Mouse (Mus musculus) thymus, adult 18-20 months (tissue): Measurements from ENCODE around the gene Heatr5a.

ENCODE experiments used
- DNase-seq, 2 experiments: peaks; one replicate each; pipeline ENCODE4 v3.0.0; 2022; ENCODE audit warnings: mixed read lengths in 2 of 2

Heatr5a gene

GRCm38 (mm10) chr12:51970352-51971069 lies 610 bp downstream of the Heatr5a start:
- no peak for DNase-seq

GRCm38 (mm10) chr12:51969876-51970275 lies 1.2 kb downstream of the Heatr5a start:
- DNase-seq: no peak

DNA sequence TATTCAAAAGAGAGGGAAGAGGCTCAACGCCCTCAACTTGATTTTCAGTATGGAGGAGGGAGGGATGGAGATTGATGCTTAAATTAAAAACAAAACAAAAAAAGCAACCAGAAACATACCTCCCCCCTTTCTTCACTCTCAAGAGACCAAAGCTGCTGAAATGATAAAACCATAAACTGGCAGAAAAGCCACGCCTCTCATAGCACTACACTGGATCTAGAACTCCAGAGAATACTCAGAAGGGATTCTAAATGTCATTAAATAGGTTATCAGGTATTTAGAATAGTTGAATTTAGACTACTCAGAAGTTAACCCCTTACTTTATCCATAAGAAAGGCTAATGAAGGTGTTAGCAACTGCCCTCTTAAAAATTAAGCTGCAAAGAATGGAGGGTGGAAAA lies 2.0 kb downstream of the Heatr5a start:
- DNase-seq: no peak

DNA sequence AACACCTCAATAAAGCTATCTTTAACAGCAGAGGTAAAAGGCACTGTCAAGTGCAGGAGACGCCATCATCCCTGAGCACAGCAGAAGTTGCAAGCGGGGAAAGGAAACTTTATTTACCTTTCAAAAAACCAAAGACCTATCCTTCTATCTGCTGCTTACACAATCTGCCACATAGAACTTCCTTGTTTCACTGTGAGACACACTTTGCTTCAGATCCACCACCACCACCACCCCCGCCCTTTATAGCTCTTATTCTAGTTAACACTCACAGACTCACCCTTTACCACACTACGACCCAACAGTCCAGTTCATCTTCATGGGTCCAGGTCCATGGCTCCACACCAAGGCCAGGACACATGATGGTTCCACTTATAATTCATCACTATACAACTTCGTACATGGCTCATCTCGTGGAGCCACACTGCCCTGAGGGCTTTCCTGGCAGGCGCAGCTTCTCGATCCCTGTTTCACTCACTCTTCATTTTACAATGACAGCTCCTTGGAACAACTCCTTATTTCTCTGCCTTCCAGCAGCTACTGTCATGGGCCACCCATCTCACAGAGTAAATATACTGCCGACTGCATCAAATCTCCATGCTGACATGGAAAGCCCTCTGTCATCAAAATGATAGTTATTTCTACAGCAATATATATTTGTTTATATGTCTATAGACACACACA lies 3.1 kb downstream of the Heatr5a start:
- DNase-seq: no peak

DNA sequence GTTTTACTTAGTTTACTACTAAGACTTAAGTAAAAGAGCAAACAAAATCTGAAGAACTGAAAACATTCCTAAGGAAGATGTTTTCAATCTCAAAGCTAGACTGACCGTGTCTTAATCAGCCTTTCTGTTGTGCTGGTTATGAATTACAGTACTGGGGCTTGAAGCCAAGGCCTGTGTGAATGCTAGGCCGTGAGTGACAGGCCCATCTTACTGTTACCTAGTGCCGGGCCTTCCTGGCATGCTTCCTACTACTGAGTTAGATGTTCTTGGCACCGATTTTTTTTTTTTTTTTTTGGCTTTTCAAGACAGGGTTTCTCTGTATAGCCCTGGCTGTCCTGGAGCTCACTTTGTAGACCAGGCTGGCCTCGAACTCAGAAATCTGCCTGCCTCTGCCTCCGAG lies 13.5 kb downstream of the Heatr5a start:
- DNase-seq: no peak

DNA sequence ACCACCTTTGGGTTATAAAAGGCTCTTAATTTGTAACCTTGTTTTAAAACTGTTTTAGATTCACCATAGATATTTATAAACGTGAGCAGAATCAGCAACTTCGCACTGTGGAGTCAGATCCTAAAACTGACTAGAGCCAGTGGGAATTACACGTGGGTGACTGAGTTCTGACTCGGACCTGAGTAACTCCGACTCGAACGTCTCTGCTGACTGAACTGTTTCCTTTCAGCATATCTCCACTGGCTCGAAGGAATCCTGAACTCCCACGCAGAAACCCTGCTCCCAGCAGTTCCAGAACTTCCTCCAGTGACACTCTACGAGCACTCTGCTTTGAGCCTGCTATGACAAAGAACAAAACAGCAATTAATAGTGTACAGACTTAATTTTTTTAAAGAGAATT lies 18.8 kb downstream of the Heatr5a start:
- DNase-seq: no peak

- DNase-seq: no peak
Observed at GRCm38 (mm10) chr12:51947498-51947945, 23.6 kb downstream of the Heatr5a start.

DNA sequence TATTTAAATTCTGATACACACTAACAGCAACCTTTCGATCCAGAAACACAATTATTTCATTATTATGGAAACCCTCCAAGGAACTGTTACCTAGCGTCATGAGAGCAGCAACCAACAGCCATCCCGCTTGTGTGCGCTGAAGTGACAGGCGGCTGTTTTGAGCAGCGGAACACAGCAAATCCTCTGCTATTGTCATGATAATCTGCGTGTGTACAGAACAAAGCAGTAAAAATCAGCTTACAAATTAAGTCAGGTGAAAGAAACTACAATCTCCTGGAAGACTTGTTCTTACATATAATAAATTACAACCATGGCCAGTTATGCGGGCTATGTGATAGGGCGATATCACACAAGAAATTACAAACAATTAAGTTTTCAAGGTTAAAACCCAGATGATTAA lies 25.8 kb downstream of the Heatr5a start:
- DNase-seq: no peak

DNA sequence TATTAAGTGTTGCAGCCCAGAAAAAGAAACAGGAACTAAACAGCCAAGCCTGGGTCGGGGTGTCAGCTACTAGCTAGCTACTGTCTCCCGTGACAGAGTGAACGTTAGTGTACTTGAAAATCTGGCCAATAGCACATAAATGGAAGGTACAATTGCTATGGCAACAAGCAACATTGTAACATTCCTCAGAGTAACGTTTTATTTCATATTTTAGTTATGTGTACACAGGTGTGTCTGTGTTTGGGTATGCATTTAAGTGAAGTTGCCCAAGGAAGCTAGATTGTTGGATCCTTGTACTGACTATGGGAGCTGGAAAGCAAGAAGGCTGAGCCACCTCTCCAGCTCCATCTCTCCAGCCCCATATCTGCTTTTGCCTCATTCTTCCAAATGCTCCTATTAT lies 31.3 kb downstream of the Heatr5a start:
- DNase-seq: no peak

GRCm38 (mm10) chr12:51937938-51938337 lies 33.2 kb downstream of the Heatr5a start:
- no peak for DNase-seq

GRCm38 (mm10) chr12:51929630-51930029 lies 41.5 kb downstream of the Heatr5a start:
- no peak for DNase-seq

DNA sequence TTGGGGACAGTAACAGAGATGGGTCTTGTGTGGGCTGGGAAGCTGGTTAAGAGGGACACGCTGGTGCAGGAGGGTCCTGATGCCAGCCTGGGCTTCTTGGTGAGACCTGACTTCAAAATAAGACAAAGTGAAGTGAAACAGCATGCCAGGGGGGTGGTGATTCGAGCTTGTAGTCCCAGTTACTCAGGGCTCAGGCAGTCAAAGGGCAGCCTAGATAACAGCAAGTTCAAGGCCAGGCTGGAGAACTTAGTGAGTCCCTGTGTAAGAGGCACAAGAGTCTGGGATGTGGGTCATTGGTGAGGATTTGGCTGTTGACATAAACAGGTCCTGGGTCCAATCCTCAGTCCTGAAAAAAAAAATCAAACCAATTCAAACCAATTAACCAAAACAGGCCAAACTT lies 53.9 kb downstream of the Heatr5a start:
- no peak for DNase-seq

- no peak for DNase-seq
Observed at GRCm38 (mm10) chr12:51914903-51915670, 56.0 kb downstream of the Heatr5a start.

GRCm38 (mm10) chr12:51909202-51909601 lies 61.9 kb downstream of the Heatr5a start:
- DNase-seq: no peak

GRCm38 (mm10) chr12:51907543-51907942 lies 63.6 kb downstream of the Heatr5a start:
- DNase-seq: no peak

GRCm38 (mm10) chr12:51900551-51900950 lies 70.6 kb downstream of the Heatr5a start:
- no peak for DNase-seq

DNA sequence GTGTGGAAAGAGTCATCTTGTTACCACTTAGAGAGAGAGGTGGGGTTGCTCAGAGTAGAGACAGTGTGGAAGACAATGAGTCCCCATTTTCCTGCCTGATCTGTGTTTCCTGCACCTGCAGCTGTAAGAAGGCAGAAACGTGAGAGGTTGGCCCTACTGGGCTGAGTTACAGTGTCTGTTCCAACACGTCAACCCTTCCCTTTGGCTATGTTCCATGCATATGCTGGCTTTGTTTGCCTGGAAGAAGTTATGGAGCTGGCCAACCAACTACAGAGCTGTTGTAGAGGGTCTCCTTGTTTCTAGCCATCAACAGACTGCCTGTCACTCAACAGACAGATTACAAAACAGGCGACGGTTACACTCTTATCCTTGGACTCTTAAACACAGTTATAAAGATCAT lies 74.2 kb downstream of the Heatr5a start:
- no peak for DNase-seq

- no peak for DNase-seq
Observed at GRCm38 (mm10) chr12:51888609-51889008, 82.5 kb downstream of the Heatr5a start.

DNA sequence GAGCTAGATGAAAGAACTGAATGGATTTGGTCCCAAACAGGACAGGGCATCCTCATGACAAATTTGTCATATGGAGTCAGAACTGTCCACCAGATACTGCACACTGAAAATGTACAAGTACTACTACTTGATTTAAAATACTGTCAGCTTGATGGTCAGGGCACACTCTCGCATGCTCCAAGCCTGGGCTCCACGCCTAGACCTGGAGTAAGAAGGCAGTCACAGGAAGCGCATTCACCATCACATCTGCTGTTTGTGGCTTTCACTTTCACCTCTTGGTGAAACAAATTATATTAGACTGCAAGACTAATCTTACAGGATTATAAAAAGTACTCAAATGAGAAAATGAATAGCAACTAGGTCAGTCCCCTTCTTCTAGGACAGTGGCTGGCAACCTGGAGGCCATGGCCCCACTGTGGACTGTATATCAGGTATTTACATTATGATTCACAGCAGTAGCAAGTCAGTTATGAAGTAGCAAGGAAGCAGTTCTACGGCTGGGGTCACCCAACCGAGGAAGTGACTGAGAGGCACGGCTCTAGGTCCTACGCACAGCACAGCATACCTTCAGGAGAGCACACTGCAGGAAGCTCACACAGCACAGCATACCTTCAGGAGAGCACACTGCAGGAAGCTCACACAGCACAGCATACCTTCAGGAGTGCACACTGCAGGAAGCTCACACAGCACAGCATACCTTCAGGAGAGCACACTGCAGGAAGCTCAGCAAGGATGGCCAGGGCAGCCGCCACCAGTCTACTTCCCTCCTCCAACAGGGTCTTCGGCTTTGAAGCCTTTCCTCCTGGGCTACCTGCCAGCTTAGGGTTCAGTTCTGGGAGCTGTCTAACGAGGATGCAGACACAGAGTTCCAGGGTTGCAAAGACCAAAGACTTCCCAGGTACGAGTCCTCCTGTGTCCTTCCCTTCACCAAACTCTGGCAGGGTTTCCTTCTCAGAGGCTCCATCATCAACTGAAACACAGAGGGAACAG lies 83.5 kb downstream of the Heatr5a start:
- peak; percentile 24 to 65 for DNase-seq

DNA sequence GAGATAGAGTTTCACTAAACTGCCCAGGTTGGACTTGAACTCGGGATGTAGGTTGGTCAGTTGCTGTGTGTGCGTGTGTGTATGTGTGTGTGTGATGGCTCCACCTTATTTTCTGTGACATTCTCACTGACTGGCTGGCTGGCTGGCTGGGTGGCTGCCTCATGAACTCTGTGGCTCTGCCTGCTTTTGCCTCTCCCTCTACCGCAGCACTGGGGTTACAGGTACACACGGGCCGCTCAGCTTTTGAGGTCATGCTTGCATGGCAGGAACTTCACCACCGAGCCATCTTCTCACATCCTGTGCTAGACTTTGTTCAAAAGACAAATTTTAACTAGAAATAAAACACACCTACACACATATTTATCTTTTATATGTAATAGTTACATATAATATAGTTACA lies 84.8 kb downstream of the Heatr5a start:
- DNase-seq: peak; percentile 46 to 72

GRCm38 (mm10) chr12:51884801-51885200 lies 86.3 kb downstream of the Heatr5a start:
- DNase-seq: no peak

DNA sequence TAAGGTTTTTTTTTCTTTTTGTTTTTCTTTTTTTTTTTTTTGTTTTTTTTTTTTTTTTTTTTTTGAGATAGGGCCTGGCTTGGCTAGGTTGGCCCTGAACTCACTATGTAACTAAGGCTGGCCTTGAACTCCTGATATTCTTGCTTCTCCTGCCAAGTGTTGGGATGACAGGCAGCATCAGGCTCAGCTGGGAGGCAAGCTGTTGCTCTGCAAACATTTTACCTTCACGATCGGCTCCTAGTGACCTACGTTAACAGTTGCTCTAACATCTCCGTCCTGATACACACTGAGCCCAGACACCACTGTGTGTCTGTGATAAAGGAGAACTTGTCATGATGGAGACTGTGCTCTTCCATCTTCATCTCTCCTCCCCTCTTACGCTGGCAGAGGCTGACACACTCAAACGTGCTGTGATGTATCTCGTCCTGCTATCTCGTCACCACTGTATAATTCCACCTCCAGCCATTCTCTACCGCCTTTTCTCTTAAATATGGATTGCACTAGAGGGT lies 87.8 kb downstream of the Heatr5a start:
- DNase-seq: no peak
